Mouse (Mus musculus) testis, adult 2 months (tissue): ENCODE results near the gene Anp32e.

Experiments used
- CTCF ChIP-seq: fragments of 200-500 bp; IDR thresholded peaks from 2 replicates; pipeline ENCODE4 v1.5.1; 2012; ENCODE audit warnings: low read depth, mild to moderate bottlenecking, inconsistent platforms, low read length, moderate library complexity; ENCODE audit not compliant: control insufficient read depth, insufficient read depth, insufficient replicate concordance
- POLR2A ChIP-seq: fragments of 200-500 bp; IDR thresholded peaks from 2 replicates; pipeline ENCODE4 v1.6.1; 2012; ENCODE audit warnings: low read depth, mild to moderate bottlenecking, inconsistent platforms, low read length, moderate library complexity; ENCODE audit not compliant: control insufficient read depth

- TF ChIP-seq POLR2A = no peak
- no peak for TF ChIP-seq CTCF
Observed at GRCm38 (mm10) chr3:95899800-95900524, 29.1 kb upstream of the Anp32e start.
